Mouse (Mus musculus): ENCODE measurements at regions not wholly inside any gene's neighbourhood (a gene's known extent, or its start where the extent isn't known, plus 50 kb on each side); places are given as distances from the start of the nearest gene placed in this dataset.

DNA sequence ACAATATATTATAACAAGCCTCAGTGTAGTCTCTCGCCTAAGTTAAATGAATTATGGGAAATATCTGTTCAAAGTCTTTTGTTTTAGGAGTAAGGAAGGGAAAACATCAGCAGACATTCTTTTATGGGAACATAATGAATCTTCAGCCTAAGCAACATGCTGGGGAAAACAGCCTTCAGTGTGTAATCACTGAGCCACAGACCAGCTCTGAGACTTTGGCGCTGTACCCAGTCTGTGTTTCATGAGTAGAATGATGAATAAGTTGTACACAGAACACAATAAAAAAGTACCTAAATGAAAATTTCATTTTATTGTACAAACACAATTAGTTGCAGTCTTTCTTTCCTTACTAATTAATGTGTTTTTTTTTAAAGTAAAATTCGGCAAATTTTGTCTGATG, 1774.8 kb upstream of the Pcdh20 start:
- H3K4me3 ChIP-seq (replicated peaks; ENCODE audit: low read length), result no peak overlapping the region
- H3K36me3 ChIP-seq (ENCODE audit: insufficient read depth, low read length), result no peaks in the 10 kb centered on the region
- no peak for TF ChIP-seq POU5F1 (IDR thresholded peaks at IDR 0.05; ENCODE audit: borderline replicate concordance, low read length)
- no peaks in the 10 kb centered on the region for H3K4me1 ChIP-seq (replicated peaks; ENCODE audit: low read depth, low read length)
- no peaks in the 10 kb centered on the region for H3K27me3 ChIP-seq (ENCODE audit: insufficient read depth, low read length)
- no peaks in the 10 kb centered on the region for H3K9me3 ChIP-seq (ENCODE audit: low read length)

DNA sequence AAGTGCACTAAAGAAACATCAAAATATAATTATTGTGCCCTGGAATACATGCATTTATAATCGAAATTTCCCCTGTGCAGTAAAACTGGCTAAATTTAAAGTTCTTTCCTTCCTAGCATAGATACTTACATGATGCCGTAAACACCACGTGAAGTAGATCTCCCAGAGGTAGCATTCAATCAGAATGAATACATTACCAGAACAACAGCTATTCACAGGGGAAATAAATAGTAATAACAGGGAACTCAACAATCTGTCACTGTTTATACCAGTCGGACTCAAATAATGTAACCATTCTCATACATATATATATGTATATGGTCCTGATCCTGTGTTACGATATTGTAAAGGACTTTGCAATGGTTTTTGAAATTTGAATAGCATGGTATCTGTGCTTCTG, 1761.5 kb upstream of the Pcdh20 start:
- Histone ChIP-seq H3K27me3 (ENCODE audit: insufficient read depth, low read length) (no peaks in the 10 kb centered on the region), H3K36me3 (ENCODE audit: insufficient read depth, low read length) (no peaks in the 10 kb centered on the region), H3K4me1 (replicated peaks; ENCODE audit: low read depth, low read length) (no peaks in the 10 kb centered on the region), H3K9me3 (ENCODE audit: low read length) (no peaks in the 10 kb centered on the region), H3K4me3 (replicated peaks; ENCODE audit: low read length) (no peak overlapping the region)
- TF ChIP-seq NANOG (IDR thresholded peaks at IDR 0.05; ENCODE audit: borderline replicate concordance, low read length) (no peak), POU5F1 (IDR thresholded peaks at IDR 0.05; ENCODE audit: borderline replicate concordance, low read length) (no peak), CTCF (conservative IDR thresholded peaks at IDR 0.05; ENCODE audit: low read length) (no peak)

DNA sequence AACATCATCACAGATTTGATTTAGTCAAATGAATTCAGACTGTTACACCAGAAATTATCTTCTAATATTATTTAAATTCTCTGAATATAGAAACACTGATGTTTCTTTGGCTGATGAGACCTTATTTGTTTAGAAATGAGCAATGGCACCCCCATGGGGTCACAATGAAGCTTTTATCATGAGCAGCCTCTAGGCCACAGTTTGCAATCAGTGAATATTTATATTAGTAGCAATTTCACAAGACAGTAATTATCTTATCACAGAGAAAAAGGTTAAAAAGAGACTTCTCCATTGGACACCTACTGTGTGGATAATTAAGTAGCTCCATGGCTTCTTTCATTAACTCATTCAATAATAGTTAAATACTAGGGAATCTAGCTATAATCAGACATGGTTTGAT, 1729.1 kb upstream of the Pcdh20 start:
- Histone ChIP-seq H3K27me3 (ENCODE audit: insufficient read depth, low read length) (no peaks in the 10 kb centered on the region), H3K36me3 (ENCODE audit: insufficient read depth, low read length) (no peaks in the 10 kb centered on the region), H3K4me1 (replicated peaks; ENCODE audit: low read depth, low read length) (no peaks in the 10 kb centered on the region), H3K4me3 (replicated peaks; ENCODE audit: low read length) (no peak overlapping the region), H3K9me3 (ENCODE audit: low read length) (peaks cover 13% of the 10 kb centered on the region)
- no peak for TF ChIP-seq CTCF (conservative IDR thresholded peaks at IDR 0.05; ENCODE audit: low read length)
- no peak for TF ChIP-seq NANOG (IDR thresholded peaks at IDR 0.05; ENCODE audit: borderline replicate concordance, low read length)
- no peak for TF ChIP-seq POU5F1 (IDR thresholded peaks at IDR 0.05; ENCODE audit: borderline replicate concordance, low read length)

DNA sequence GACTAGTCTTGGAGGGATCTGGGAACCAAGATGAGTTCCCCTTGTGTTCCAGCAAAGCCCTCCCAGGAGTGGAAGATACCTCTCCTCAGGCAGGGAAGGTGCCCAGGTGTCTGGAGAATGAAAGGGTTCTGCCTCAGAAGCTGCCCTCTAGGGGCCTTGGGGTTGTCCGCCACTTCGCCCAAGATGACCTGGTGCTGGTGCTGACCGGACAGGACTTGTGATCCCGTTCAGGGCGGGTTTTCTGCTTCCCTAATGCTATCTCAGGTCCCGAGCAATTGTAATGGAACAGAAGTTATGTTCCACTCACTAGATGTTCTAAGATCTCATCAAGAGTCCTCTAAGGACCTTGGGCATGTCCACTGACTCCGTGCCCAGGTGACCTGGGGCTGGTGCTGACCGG, 1726.6 kb upstream of the Pcdh20 start:
- no peak overlapping the region for H3K4me3 ChIP-seq (replicated peaks; ENCODE audit: low read length)
- no peaks in the 10 kb centered on the region for H3K27me3 ChIP-seq (ENCODE audit: insufficient read depth, low read length)
- no peaks in the 10 kb centered on the region for H3K4me1 ChIP-seq (replicated peaks; ENCODE audit: low read depth, low read length)
- H3K36me3 ChIP-seq (ENCODE audit: insufficient read depth, low read length), result no peaks in the 10 kb centered on the region
- H3K9me3 ChIP-seq (ENCODE audit: low read length), result peaks cover 13% of the 10 kb centered on the region
- TF ChIP-seq NANOG (IDR thresholded peaks at IDR 0.05; ENCODE audit: borderline replicate concordance, low read length) (no peak), CTCF (conservative IDR thresholded peaks at IDR 0.05; ENCODE audit: low read length) (no peak), POU5F1 (IDR thresholded peaks at IDR 0.05; ENCODE audit: borderline replicate concordance, low read length) (no peak)

DNA sequence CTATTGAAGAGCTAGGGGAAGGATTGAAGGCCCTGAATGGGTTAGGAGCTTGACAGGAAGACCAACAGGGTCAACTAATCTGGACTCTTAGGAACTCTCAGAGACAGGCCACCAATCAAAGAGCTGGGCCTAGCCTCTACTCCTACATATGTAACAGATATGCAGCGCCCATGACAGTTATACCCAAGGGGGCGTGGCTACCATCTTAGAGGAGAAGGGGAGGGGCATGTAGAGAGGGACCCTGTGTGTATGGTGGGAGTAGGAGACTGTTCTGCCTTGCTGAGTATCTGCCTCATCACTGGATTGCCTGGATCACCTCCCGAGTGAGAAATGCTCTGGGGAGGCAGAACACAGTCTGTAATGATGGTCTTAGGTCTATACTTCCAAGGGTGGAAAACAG, 1701.5 kb upstream of the Pcdh20 start:
- no peaks in the 10 kb centered on the region for H3K27me3 ChIP-seq (ENCODE audit: insufficient read depth, low read length)
- no peaks in the 10 kb centered on the region for H3K36me3 ChIP-seq (ENCODE audit: insufficient read depth, low read length)
- no peak overlapping the region for H3K4me3 ChIP-seq (replicated peaks; ENCODE audit: low read length)
- H3K4me1 ChIP-seq (replicated peaks; ENCODE audit: low read depth, low read length), result no peaks in the 10 kb centered on the region
- H3K9me3 ChIP-seq (ENCODE audit: low read length), result 0 out of 2 replicates have a peak, but pooled peaks cover 7% of the 10 kb centered on the region
- TF ChIP-seq CTCF (conservative IDR thresholded peaks at IDR 0.05; ENCODE audit: low read length), result no peak
- no peak for TF ChIP-seq NANOG (IDR thresholded peaks at IDR 0.05; ENCODE audit: borderline replicate concordance, low read length)
- TF ChIP-seq POU5F1 (IDR thresholded peaks at IDR 0.05; ENCODE audit: borderline replicate concordance, low read length), result no peak

Data from E14TG2a.4 (cell line).